Mouse (Mus musculus) MEL (cell line): ENCODE measurements around the gene Olfr53.

Source experiments
- CHD2 ChIP-seq: IDR thresholded peaks from 2 replicates; pipeline ENCODE4 v1.6.1; 2011; ENCODE audit warnings: low read length, improper control_type of control experiment
- ELF1 ChIP-seq: IDR thresholded peaks from 2 replicates; pipeline ENCODE4 v1.6.1; 2014; ENCODE audit warnings: low read depth, mild to moderate bottlenecking, inconsistent platforms, low read length, improper control_type of control experiment, moderate library complexity
- ZC3H11A ChIP-seq: IDR thresholded peaks from 2 replicates; pipeline ENCODE4 v1.6.1; 2012; ENCODE audit warnings: low read depth, mild to moderate bottlenecking, inconsistent platforms, low read length, improper control_type of control experiment

- TF ChIP-seq ZC3H11A = no peak
- no peak for TF ChIP-seq CHD2
- TF ChIP-seq ELF1 = no peak
Measured at GRCm38 (mm10) chr7:140659630-140660029, 13.4 kb downstream of the Olfr53 start, which contains the start of gene Olfr539.
